Mouse (Mus musculus) stomach, postnatal 0 days (tissue): Measurements from ENCODE around the gene Eml5.
A peak's percentile ranks its signal among the peaks of the same experiment; 100 is the strongest.

ENCODE experiments used
- CTCF ChIP-seq: IDR thresholded peaks from 2 replicates; pipeline ENCODE4 v1.5.1; 2016; ENCODE audit warnings: antibody characterized with exemption, low read depth, mild to moderate bottlenecking, moderate library complexity
- EP300 ChIP-seq: optimal IDR thresholded peaks from 2 replicates; pipeline ENCODE3; 2016; ENCODE audit warnings: antibody characterized with exemption

- no peak for TF ChIP-seq EP300
- peak; percentile 66 for TF ChIP-seq CTCF
Observed at GRCm38 (mm10) chr12:98779148-98779547, 122.1 kb downstream of the Eml5 start.
